Mouse (Mus musculus): Measurements from ENCODE around the gene Rab7. TPM values are rescaled to one million over a fixed set of nuclear protein-coding genes. Genes with fewer than 3 reads are reported as not detected.
"Not testable (repeated sequence)": the region's sequence is repeated elsewhere in the genome, so short reads cannot be mapped to it uniquely, and the experiment has no call there.

Rab7 gene
- total RNA-seq, 2 experiments from 2014 or later, result 325 to 332 TPM

DNA sequence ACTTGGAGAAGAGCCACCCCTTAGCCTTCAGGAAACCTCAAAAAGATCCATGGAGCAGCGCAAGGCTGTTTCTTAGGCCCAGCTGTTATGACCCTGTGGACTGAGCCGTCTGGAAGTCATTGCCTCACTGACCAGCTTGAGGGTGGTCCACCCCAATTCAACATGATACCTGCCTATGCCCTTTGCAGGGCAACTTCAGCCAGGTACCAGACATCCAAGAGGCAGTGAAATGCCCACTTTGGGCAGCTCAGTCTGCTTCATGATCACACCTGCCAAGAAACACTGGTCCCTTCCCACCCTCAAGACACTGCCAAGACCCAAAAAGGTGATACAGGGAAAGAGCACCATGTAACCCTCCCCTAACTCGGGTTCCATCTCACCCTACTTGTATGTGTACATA is 65.3 kb downstream of the Rab7 start:
- intact Hi-C loops (cut with DNase I), result loop anchor here (5.0 kb wide), 1 partner anchor 67 kb away; the partner anchor contains the start of gene Hmces
- DNase-seq (ENCODE audit: extremely low spot score in 1 of 2, low spot score in 2 of 2), result peak in 1 of 2 experiments; percentile 15

- no peak for DNase-seq (ENCODE audit: extremely low spot score in 1 of 2, low spot score in 2 of 2)
- intact Hi-C loops (cut with DNase I), result no loop called here
Observed at GRCm38 (mm10) chr6:87970041-87970440, 75.0 kb downstream of the Rab7 start.

DNA sequence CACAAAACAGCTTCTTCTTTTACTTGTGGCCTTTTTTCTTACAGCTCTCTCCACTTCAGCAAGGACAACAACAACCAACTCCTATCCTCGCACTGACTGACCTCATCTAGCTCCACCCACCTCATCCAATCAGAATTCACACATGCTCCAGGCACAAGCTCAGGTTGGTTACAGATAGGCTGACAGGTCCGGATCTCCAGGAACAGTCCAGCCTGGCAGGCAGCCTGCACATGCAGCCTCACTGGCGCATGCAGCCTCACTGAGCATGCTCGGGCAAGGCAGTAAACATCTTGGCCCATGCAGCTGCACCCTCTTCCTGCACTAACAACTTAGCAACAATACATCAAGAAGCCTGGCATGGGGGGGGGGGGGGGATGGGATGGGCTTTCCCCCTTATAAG is 82.6 kb downstream of the Rab7 start:
- intact Hi-C loops (cut with DNase I); DNase-seq (ENCODE audit: extremely low spot score in 1 of 2, low spot score in 2 of 2): not testable (repeated sequence)

Small RNA genes within 50 kb of the gene (microRNA-seq; reads per million reads assigned to microRNA genes)
- not detected for gene Gm47286

Other genes starting within 250 kb of the Rab7 start
- gene Rab43, start 233.1 kb downstream of the Rab7 start, total RNA-seq (2021), result 10 to 100 TPM; 17.4 to 17.6 TPM
- gene Gm45140, start 209.5 kb downstream of the Rab7 start, total RNA-seq (2021), result 1 to 10 TPM; 2.1 to 3.9 TPM
- gene Isy1, start 206.5 kb downstream of the Rab7 start, total RNA-seq (2021), result 10 to 100 TPM; 29.3 to 31.7 TPM
- 100 to 1,000 TPM; 255 TPM for gene Cnbp, start 194.2 kb downstream of the Rab7 start, total RNA-seq (2021)
- 100 to 1,000 TPM; 183 to 198 TPM for gene Copg1, start 157.5 kb downstream of the Rab7 start, total RNA-seq (2021)
- 10 to 100 TPM; 25.8 to 27.3 TPM for gene Hmces, start 131.3 kb downstream of the Rab7 start, total RNA-seq (2021)
- gene H1fx, start 63.6 kb downstream of the Rab7 start, total RNA-seq (2021), result 10 to 100 TPM; 70.6 to 73.5 TPM
- 100 to 1,000 TPM; 179 to 193 TPM for gene Rpn1, start 39.2 kb upstream of the Rab7 start, total RNA-seq (2021)
- 1 to 10 TPM; 3.2 to 6.4 TPM for gene Gata2, start 148.6 kb upstream of the Rab7 start, total RNA-seq (2021)
- gene Dnajb8, start 177.0 kb upstream of the Rab7 start, total RNA-seq (2021), result not detected